Mouse (Mus musculus) hematopoietic stem cell, adult 5-6 weeks (primary cell): ENCODE data around the gene Adamts5. TPM values are rescaled to one million over a fixed set of nuclear protein-coding genes. Genes with fewer than 3 reads are reported as not detected.

Experiments used
- ATAC-seq, 2 experiments: fragments of 125-278 bp in 1 of 2; replicated peaks in 1 of 2; 2 replicates each; pipeline ENCODE4 v1.8.0; 2016 to 2017; ENCODE audit warnings: inconsistent platforms in 2 of 2, mild to moderate bottlenecking in 2 of 2, moderate number of reproducible peaks in 2 of 2, low read depth in 1 of 2, moderate TSS enrichment in 1 of 2; ENCODE audit not compliant: low FRiP score in 2 of 2, poor library complexity in 2 of 2, severe bottlenecking in 2 of 2, insufficient read depth in 1 of 2, low TSS enrichment in 1 of 2
- total RNA-seq: library from RNA; stranded (forward); fragments of 172-1452, 232-1000 nt; gene quantifications from 2 replicates; pipeline ENCODE4 v1.2.3, GENCODE M21; 2017

Gene Adamts5
- total RNA-seq, 1 experiment from 2014 or later, result 0.05 TPM

- no peak for ATAC-seq
Observed at GRCm38 (mm10) chr16:85871248-85871647, 30.4 kb downstream of the Adamts5 start.

- peak; percentile 64 to 72; a peak in 3 of 4 replicates for ATAC-seq
Observed at GRCm38 (mm10) chr16:85864691-85865389, 36.8 kb downstream of the Adamts5 start.

- no peak for ATAC-seq
Observed at GRCm38 (mm10) chr16:85854505-85854904, 47.1 kb downstream of the Adamts5 start.

GRCm38 (mm10) chr16:85827066-85827465 lies 74.6 kb downstream of the Adamts5 start:
- ATAC-seq, result no peak

GRCm38 (mm10) chr16:85822330-85822916 lies 79.2 kb downstream of the Adamts5 start:
- no peak for ATAC-seq

GRCm38 (mm10) chr16:85819808-85820458 lies 81.7 kb downstream of the Adamts5 start:
- 0 out of 4 replicates have a peak, but pooled peaks have one; percentile 51 to 71 for ATAC-seq

GRCm38 (mm10) chr16:85814116-85814515 lies 87.5 kb downstream of the Adamts5 start:
- ATAC-seq, result no peak

- no peak for ATAC-seq
Observed at GRCm38 (mm10) chr16:85807626-85808025, 94.0 kb downstream of the Adamts5 start.

GRCm38 (mm10) chr16:85807072-85807471 lies 94.6 kb downstream of the Adamts5 start:
- ATAC-seq, result no peak

Other genes with a start within 250 kb of the Adamts5 start
- gene Adamts1, start 98.7 kb downstream of the Adamts5 start, total RNA-seq, result 0.69 and 1.7 TPM in 2 replicates